Mouse (Mus musculus): ENCODE results near the gene Phb2. TPM values are rescaled to one million over a fixed set of nuclear protein-coding genes. Genes with fewer than 3 reads are reported as not detected.

The Phb2 gene
- 104 and 105 TPM in 2 replicates for polyA plus RNA-seq (2012; rRNA removed)

GRCm38 (mm10) chr6:124711824-124712782 is at the start of gene Phb2, which contains the start of gene Emg1:
Phb2 (plus strand) TSS chr6:124712336.
Emg1 (minus strand) TSS chr6:124712178.
- H3K27ac ChIP-seq (ENCODE audit: insufficient read depth, low read length): 0 out of 2 replicates have a peak within 1 kb of the TSS, but pooled peaks have one; percentile 28
- TF ChIP-seq CTCF (IDR thresholded peaks at IDR 0.05; ENCODE audit: extremely low read depth, insufficient read depth, low read length) (no peak), POLR2A (IDR thresholded peaks at IDR 0.05; ENCODE audit: extremely low read depth, insufficient read depth, low read length) (peak; percentile 53)
- H3K4me1 ChIP-seq (ENCODE audit: control insufficient read depth, insufficient read depth, low read length): peaks cover 4% of the 10 kb centered on the region; the same call in 1 of the 2 replicates
- peak within 1 kb of the TSS; percentile 68 for H3K4me3 ChIP-seq (ENCODE audit: insufficient read depth, low read length)

- peak within 1 kb of the TSS; percentile 100 for H3K4me3 ChIP-seq (ENCODE audit: insufficient read depth, low read length)
- TF ChIP-seq CTCF (IDR thresholded peaks at IDR 0.05; ENCODE audit: extremely low read depth, insufficient read depth, low read length): 0 out of 2 replicates have a peak, but pooled peaks have one; percentile 10
- 0 out of 2 replicates have a peak, but pooled peaks have one; percentile 24 for TF ChIP-seq POLR2A (IDR thresholded peaks at IDR 0.05; ENCODE audit: extremely low read depth, insufficient read depth, low read length)
- H3K27ac ChIP-seq (ENCODE audit: insufficient read depth, low read length): peak within 1 kb of the TSS; percentile 93
- peaks cover 2% of the 10 kb centered on the region for H3K4me1 ChIP-seq (ENCODE audit: control insufficient read depth, insufficient read depth, low read length)
Observed at GRCm38 (mm10) chr6:124662477-124663423, 49.4 kb upstream of the Phb2 start, which contains the start of gene Lpcat3. Lpcat3 (plus strand) TSS chr6:124663027.

- Histone ChIP-seq H3K4me3 (ENCODE audit: insufficient read depth, low read length) (peak overlapping the region; percentile 100), H3K4me1 (ENCODE audit: control insufficient read depth, insufficient read depth, low read length) (peaks cover 2% of the 10 kb centered on the region), H3K27ac (ENCODE audit: insufficient read depth, low read length) (peak overlapping the region; percentile 93)
- TF ChIP-seq CTCF (IDR thresholded peaks at IDR 0.05; ENCODE audit: extremely low read depth, insufficient read depth, low read length): no peak
- TF ChIP-seq POLR2A (IDR thresholded peaks at IDR 0.05; ENCODE audit: extremely low read depth, insufficient read depth, low read length): no peak
Observed at GRCm38 (mm10) chr6:124663424-124663795, 48.7 kb upstream of the Phb2 start.

- H3K4me3 ChIP-seq (ENCODE audit: insufficient read depth, low read length): no peak overlapping the region; the same call in 1 of the 2 replicates
- H3K4me1 ChIP-seq (ENCODE audit: control insufficient read depth, insufficient read depth, low read length): peaks cover 2% of the 10 kb centered on the region
- no peak for TF ChIP-seq POLR2A (IDR thresholded peaks at IDR 0.05; ENCODE audit: extremely low read depth, insufficient read depth, low read length)
- no peak for TF ChIP-seq CTCF (IDR thresholded peaks at IDR 0.05; ENCODE audit: extremely low read depth, insufficient read depth, low read length)
- H3K27ac ChIP-seq (ENCODE audit: insufficient read depth, low read length): no peak overlapping the region
Observed at GRCm38 (mm10) chr6:124664256-124664655, 47.9 kb upstream of the Phb2 start.

GRCm38 (mm10) chr6:124665011-124665410 is 47.1 kb upstream of the Phb2 start:
- no peak overlapping the region for H3K27ac ChIP-seq (ENCODE audit: insufficient read depth, low read length)
- TF ChIP-seq CTCF (IDR thresholded peaks at IDR 0.05; ENCODE audit: extremely low read depth, insufficient read depth, low read length): no peak
- H3K4me3 ChIP-seq (ENCODE audit: insufficient read depth, low read length): no peak overlapping the region
- peaks cover 2% of the 10 kb centered on the region for H3K4me1 ChIP-seq (ENCODE audit: control insufficient read depth, insufficient read depth, low read length)

- H3K4me1 ChIP-seq (ENCODE audit: control insufficient read depth, insufficient read depth, low read length): no peaks in the 10 kb centered on the region
Observed at GRCm38 (mm10) chr6:124669234-124669859, 42.8 kb upstream of the Phb2 start.

GRCm38 (mm10) chr6:124670281-124670900 is 41.7 kb upstream of the Phb2 start:
- TF ChIP-seq CTCF (IDR thresholded peaks at IDR 0.05; ENCODE audit: extremely low read depth, insufficient read depth, low read length): no peak
- no peak for TF ChIP-seq POLR2A (IDR thresholded peaks at IDR 0.05; ENCODE audit: extremely low read depth, insufficient read depth, low read length)
- H3K4me3 ChIP-seq (ENCODE audit: insufficient read depth, low read length): no peak overlapping the region
- no peaks in the 10 kb centered on the region for H3K4me1 ChIP-seq (ENCODE audit: control insufficient read depth, insufficient read depth, low read length)
- no peak overlapping the region for H3K27ac ChIP-seq (ENCODE audit: insufficient read depth, low read length)

More at GRCm38 (mm10) chr6:124669234-124669859, 42.8 kb upstream of the Phb2 start:
- TF ChIP-seq CTCF (IDR thresholded peaks at IDR 0.05; ENCODE audit: extremely low read depth, insufficient read depth, low read length) (no peak), POLR2A (IDR thresholded peaks at IDR 0.05; ENCODE audit: extremely low read depth, insufficient read depth, low read length) (no peak)
- H3K4me3 ChIP-seq (ENCODE audit: insufficient read depth, low read length): no peak overlapping the region
- H3K27ac ChIP-seq (ENCODE audit: insufficient read depth, low read length): no peak overlapping the region

GRCm38 (mm10) chr6:124672100-124672499 is 40.0 kb upstream of the Phb2 start:
- no peak overlapping the region for H3K4me3 ChIP-seq (ENCODE audit: insufficient read depth, low read length)
- TF ChIP-seq POLR2A (IDR thresholded peaks at IDR 0.05; ENCODE audit: extremely low read depth, insufficient read depth, low read length): no peak
- TF ChIP-seq CTCF (IDR thresholded peaks at IDR 0.05; ENCODE audit: extremely low read depth, insufficient read depth, low read length): no peak
- H3K4me1 ChIP-seq (ENCODE audit: control insufficient read depth, insufficient read depth, low read length): no peaks in the 10 kb centered on the region
- no peak overlapping the region for H3K27ac ChIP-seq (ENCODE audit: insufficient read depth, low read length)

Data from cortical plate, adult 2 months (tissue).